Mouse (Mus musculus): Measurements from ENCODE around the gene Klhl5. TPM values are rescaled to one million over a fixed set of nuclear protein-coding genes. Genes with fewer than 3 reads are reported as not detected.

Gene Klhl5
- polyA plus RNA-seq, 1 experiment from 2014 or later: 16.5 TPM

- Histone ChIP-seq H3K9ac (replicated peaks; ENCODE audit: low read depth, low read length) (no peak overlapping the region), H3K36me3 (ENCODE audit: control insufficient read depth, insufficient read depth, low read length) (peaks cover 7% of the 10 kb centered on the region; the same call in 1 of the 2 replicates), H3K27me3 (ENCODE audit: control insufficient read depth, insufficient read depth, low read length) (no peaks in the 10 kb centered on the region), H3K27ac (ENCODE audit: low read length) (no peak overlapping the region), H3K4me2 (replicated peaks; ENCODE audit: low read depth, low read length) (no peak overlapping the region), H3K4me3 (ENCODE audit: low read depth, low read length) (no peak overlapping the region), H3K4me1 (ENCODE audit: control insufficient read depth, insufficient read depth, low read length) (no peaks in the 10 kb centered on the region), H3K9me3 (ENCODE audit: control insufficient read depth, low read depth, low read length) (no peaks in the 10 kb centered on the region)
- no peak for ATAC-seq (ENCODE audit: insufficient number of reproducible peaks, insufficient read depth, low FRiP score, low read depth)
- 67% methylated on average over 6 of the region's 6 CpGs for WGBS
These were observed 46.9 kb downstream of the Klhl5 start for GRCm38 (mm10) chr5:65154287-65154686.

DNA sequence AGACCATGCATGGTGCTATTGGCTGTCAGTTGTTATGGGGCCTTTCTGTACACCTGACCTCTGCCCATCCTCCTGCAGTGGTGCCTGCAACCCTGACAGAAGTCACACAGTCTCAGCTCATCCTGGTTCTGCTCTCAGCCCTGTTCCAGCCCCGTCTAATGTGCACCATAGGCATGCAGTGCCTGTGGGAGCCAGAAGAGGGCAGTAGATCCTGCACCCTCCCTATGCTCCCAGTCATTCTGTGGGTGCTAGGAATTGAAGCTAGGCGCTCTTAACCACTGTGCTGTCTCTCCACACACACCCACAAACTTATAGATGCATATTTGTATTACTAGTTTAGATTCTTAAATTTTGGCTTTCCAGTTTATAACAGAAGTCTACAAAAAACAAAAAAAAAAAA lies 49.5 kb downstream of the Klhl5 start:
- 76% methylated on average over 2 of the region's 2 CpGs for WGBS
- H3K4me1 ChIP-seq (ENCODE audit: control insufficient read depth, insufficient read depth, low read length): no peaks in the 10 kb centered on the region

GRCm38 (mm10) chr5:65157412-65158381 lies 50.4 kb downstream of the Klhl5 start:
- peak overlapping the region; percentile 2; the same call in 1 of the 2 replicates for H3K27ac ChIP-seq (ENCODE audit: low read length)

More for the DNA sequence above, 49.5 kb downstream of the Klhl5 start:
- H3K9me3 ChIP-seq (ENCODE audit: control insufficient read depth, low read depth, low read length): no peaks in the 10 kb centered on the region
- H3K27ac ChIP-seq (ENCODE audit: low read length): no peak overlapping the region
- no peak for ATAC-seq (ENCODE audit: insufficient number of reproducible peaks, insufficient read depth, low FRiP score, low read depth)
- no peak overlapping the region for H3K9ac ChIP-seq (replicated peaks; ENCODE audit: low read depth, low read length)
- no peaks in the 10 kb centered on the region for H3K27me3 ChIP-seq (ENCODE audit: control insufficient read depth, insufficient read depth, low read length)
- H3K4me2 ChIP-seq (replicated peaks; ENCODE audit: low read depth, low read length): no peak overlapping the region
- H3K36me3 ChIP-seq (ENCODE audit: control insufficient read depth, insufficient read depth, low read length): peaks cover 5% of the 10 kb centered on the region; the same call in 1 of the 2 replicates
- no peak overlapping the region for H3K4me3 ChIP-seq (ENCODE audit: low read depth, low read length)

GRCm38 (mm10) chr5:65158696-65159305 lies 51.5 kb downstream of the Klhl5 start:
- H3K27me3 ChIP-seq (ENCODE audit: control insufficient read depth, insufficient read depth, low read length): no peaks in the 10 kb centered on the region
- H3K36me3 ChIP-seq (ENCODE audit: control insufficient read depth, insufficient read depth, low read length): no peaks in the 10 kb centered on the region
- ATAC-seq (ENCODE audit: insufficient number of reproducible peaks, insufficient read depth, low FRiP score, low read depth): no peak
- no peaks in the 10 kb centered on the region for H3K4me1 ChIP-seq (ENCODE audit: control insufficient read depth, insufficient read depth, low read length)
- H3K9ac ChIP-seq (replicated peaks; ENCODE audit: low read depth, low read length): no peak overlapping the region
- no peak overlapping the region for H3K27ac ChIP-seq (ENCODE audit: low read length)
- H3K4me3 ChIP-seq (ENCODE audit: low read depth, low read length): no peak overlapping the region
- no peak overlapping the region for H3K4me2 ChIP-seq (replicated peaks; ENCODE audit: low read depth, low read length)
- WGBS: 87% methylated on average over 20 of the region's 20 CpGs
- H3K9me3 ChIP-seq (ENCODE audit: control insufficient read depth, low read depth, low read length): no peaks in the 10 kb centered on the region

More at GRCm38 (mm10) chr5:65157412-65158381, 50.4 kb downstream of the Klhl5 start:
- Histone ChIP-seq H3K4me3 (ENCODE audit: low read depth, low read length) (no peak overlapping the region), H3K4me2 (replicated peaks; ENCODE audit: low read depth, low read length) (peak overlapping the region; percentile 20), H3K9me3 (ENCODE audit: control insufficient read depth, low read depth, low read length) (no peaks in the 10 kb centered on the region), H3K4me1 (ENCODE audit: control insufficient read depth, insufficient read depth, low read length) (no peaks in the 10 kb centered on the region), H3K9ac (replicated peaks; ENCODE audit: low read depth, low read length) (no peak overlapping the region), H3K27me3 (ENCODE audit: control insufficient read depth, insufficient read depth, low read length) (no peaks in the 10 kb centered on the region), H3K36me3 (ENCODE audit: control insufficient read depth, insufficient read depth, low read length) (peaks cover 5% of the 10 kb centered on the region; the same call in 1 of the 2 replicates)
- no peak for ATAC-seq (ENCODE audit: insufficient number of reproducible peaks, insufficient read depth, low FRiP score, low read depth)
- WGBS: 58% methylated on average over 22 of the region's 22 CpGs

GRCm38 (mm10) chr5:65163001-65163400 lies 55.7 kb downstream of the Klhl5 start:
- H3K27me3 ChIP-seq (ENCODE audit: control insufficient read depth, insufficient read depth, low read length): no peaks in the 10 kb centered on the region
- H3K36me3 ChIP-seq (ENCODE audit: control insufficient read depth, insufficient read depth, low read length): no peaks in the 10 kb centered on the region
- H3K9me3 ChIP-seq (ENCODE audit: control insufficient read depth, low read depth, low read length): no peaks in the 10 kb centered on the region
- 67% methylated on average over 5 of the region's 5 CpGs for whole genome bisulfite sequencing
- H3K4me3 ChIP-seq (ENCODE audit: low read depth, low read length): no peak overlapping the region
- no peak overlapping the region for H3K4me2 ChIP-seq (replicated peaks; ENCODE audit: low read depth, low read length)
- no peak for ATAC-seq (ENCODE audit: insufficient number of reproducible peaks, insufficient read depth, low FRiP score, low read depth)
- no peak overlapping the region for H3K9ac ChIP-seq (replicated peaks; ENCODE audit: low read depth, low read length)
- no peak overlapping the region for H3K27ac ChIP-seq (ENCODE audit: low read length)
- no peaks in the 10 kb centered on the region for H3K4me1 ChIP-seq (ENCODE audit: control insufficient read depth, insufficient read depth, low read length)

DNA sequence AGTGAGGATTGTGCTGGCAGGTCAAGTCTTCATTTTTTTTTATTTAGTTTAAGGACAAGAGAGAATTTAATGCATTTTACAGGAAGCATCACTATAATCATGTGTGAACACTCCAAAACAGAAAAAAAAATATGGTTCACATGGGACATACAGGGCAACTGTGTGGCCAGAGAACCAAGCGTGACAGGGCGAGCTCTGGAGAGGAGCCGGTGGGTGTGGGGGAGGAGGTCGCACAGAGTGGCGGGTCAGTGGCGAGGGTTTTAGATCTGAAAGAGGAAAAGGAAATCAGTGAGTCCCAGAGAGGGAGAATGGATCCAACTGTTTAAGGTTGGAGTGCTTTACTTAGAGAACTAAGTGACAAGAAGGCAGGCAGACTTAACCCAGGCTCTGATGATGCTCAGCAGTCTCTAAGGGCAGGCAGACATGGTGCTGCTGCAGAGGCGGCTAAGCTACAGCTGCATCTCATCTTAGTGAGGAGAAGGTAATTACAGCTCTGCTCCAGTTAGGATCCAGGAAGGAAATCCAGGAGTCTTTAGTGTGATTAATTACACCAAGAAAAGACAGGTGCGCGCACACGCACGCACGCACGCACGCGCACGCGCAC lies 56.3 kb downstream of the Klhl5 start:
- no peak for ATAC-seq (ENCODE audit: insufficient number of reproducible peaks, insufficient read depth, low FRiP score, low read depth)
- Histone ChIP-seq H3K9me3 (ENCODE audit: control insufficient read depth, low read depth, low read length) (no peaks in the 10 kb centered on the region), H3K9ac (replicated peaks; ENCODE audit: low read depth, low read length) (no peak overlapping the region), H3K4me2 (replicated peaks; ENCODE audit: low read depth, low read length) (no peak overlapping the region), H3K4me3 (ENCODE audit: low read depth, low read length) (no peak overlapping the region), H3K36me3 (ENCODE audit: control insufficient read depth, insufficient read depth, low read length) (no peaks in the 10 kb centered on the region), H3K4me1 (ENCODE audit: control insufficient read depth, insufficient read depth, low read length) (peaks cover 2% of the 10 kb centered on the region; the same call in 1 of the 2 replicates), H3K27ac (ENCODE audit: low read length) (no peak overlapping the region), H3K27me3 (ENCODE audit: control insufficient read depth, insufficient read depth, low read length) (no peaks in the 10 kb centered on the region)
- 58% methylated on average over 17 of the region's 17 CpGs for WGBS

- Histone ChIP-seq H3K4me3 (ENCODE audit: low read depth, low read length) (no peak overlapping the region), H3K9ac (replicated peaks; ENCODE audit: low read depth, low read length) (no peak overlapping the region), H3K27ac (ENCODE audit: low read length) (no peak overlapping the region), H3K4me1 (ENCODE audit: control insufficient read depth, insufficient read depth, low read length) (peaks cover 7% of the 10 kb centered on the region; the same call in 1 of the 2 replicates), H3K4me2 (replicated peaks; ENCODE audit: low read depth, low read length) (no peak overlapping the region), H3K9me3 (ENCODE audit: control insufficient read depth, low read depth, low read length) (no peaks in the 10 kb centered on the region), H3K27me3 (ENCODE audit: control insufficient read depth, insufficient read depth, low read length) (no peaks in the 10 kb centered on the region), H3K36me3 (ENCODE audit: control insufficient read depth, insufficient read depth, low read length) (no peaks in the 10 kb centered on the region)
- 82% methylated on average over 9 of the region's 9 CpGs for WGBS
- ATAC-seq (ENCODE audit: insufficient number of reproducible peaks, insufficient read depth, low FRiP score, low read depth): no peak
These were observed 62.9 kb downstream of the Klhl5 start for GRCm38 (mm10) chr5:65170206-65170605.

Data from stomach, embryonic 14.5 days (tissue).